Mouse (Mus musculus) Patski (cell line): ENCODE data around the gene Rnf187. TPM values are rescaled to one million over a fixed set of nuclear protein-coding genes. Genes with fewer than 3 reads are reported as not detected.

Experiments used
- ATAC-seq: fragments of 100-300 bp; one replicate; pipeline ENCODE4 v1.8.0; 2021
- CTCF ChIA-PET: fragments of 350-600 bp; sonication (Branson Sonifier 250); formaldehyde crosslinking; loops from one replicate; lab custom pipeline; 2022; ENCODE audit warnings: inconsistent platforms; lab: Charles Lee
- POLR2A ChIA-PET: fragments of 350-600 bp; sonication (Branson Sonifier 250); formaldehyde crosslinking; loops from one replicate; lab custom pipeline; 2022; ENCODE audit warnings: antibody characterized with exemption, inconsistent platforms; lab: Charles Lee
- DNase-seq: peaks from one replicate; pipeline ENCODE4 v3.0.0-alpha.2; 2011; ENCODE audit warnings: low read depth, low spot score
- H3K27me3 ChIP-seq: fragments of 371-371 bp; one replicate; pipeline ENCODE4 v1.5.1; 2021
- CTCF ChIP-seq: fragments of 100-300 bp; IDR thresholded peaks from one replicate; pipeline ENCODE4 v1.5.1; 2021
- in situ Hi-C: fragments of 300-500 bp; cut with MboI; formaldehyde crosslinking; loops from 3 replicates; pipeline ENCODE4 v1.11.1; 2018; ENCODE audit warnings: low pct_unique_long_range_greater_than_20kb, mixed read lengths
- polyA plus RNA-seq: library from polyadenylated mRNA; unstranded; gene quantifications from one replicate; pipeline ENCODE4 v1.2.3, GENCODE M21; 2021

The Rnf187 gene
- polyA plus RNA-seq, 1 experiment from 2014 or later = 252 TPM

GRCm38 (mm10) chr11:58967346-58967745, 28.6 kb upstream of the Rnf187 start:
- POLR2A ChIA-PET = interaction anchor here (0.9 kb wide), 1 partner anchor 11 kb away, joined by 3 read pairs; no protein-coding TSS in a partner anchor
- no peak for TF ChIP-seq CTCF
- in situ Hi-C loops = no loop called here
- no peaks in the 10 kb centered on the region for H3K27me3 ChIP-seq
- no peak for ATAC-seq
- CTCF ChIA-PET = interaction anchor here (0.8 to 1.8 kb wide), 3 partner anchors 10 to 23 kb away, joined by 3 to 8 read pairs (median 5); partner anchors contain the start of gene Trim11
- DNase-seq = no peak

DNA sequence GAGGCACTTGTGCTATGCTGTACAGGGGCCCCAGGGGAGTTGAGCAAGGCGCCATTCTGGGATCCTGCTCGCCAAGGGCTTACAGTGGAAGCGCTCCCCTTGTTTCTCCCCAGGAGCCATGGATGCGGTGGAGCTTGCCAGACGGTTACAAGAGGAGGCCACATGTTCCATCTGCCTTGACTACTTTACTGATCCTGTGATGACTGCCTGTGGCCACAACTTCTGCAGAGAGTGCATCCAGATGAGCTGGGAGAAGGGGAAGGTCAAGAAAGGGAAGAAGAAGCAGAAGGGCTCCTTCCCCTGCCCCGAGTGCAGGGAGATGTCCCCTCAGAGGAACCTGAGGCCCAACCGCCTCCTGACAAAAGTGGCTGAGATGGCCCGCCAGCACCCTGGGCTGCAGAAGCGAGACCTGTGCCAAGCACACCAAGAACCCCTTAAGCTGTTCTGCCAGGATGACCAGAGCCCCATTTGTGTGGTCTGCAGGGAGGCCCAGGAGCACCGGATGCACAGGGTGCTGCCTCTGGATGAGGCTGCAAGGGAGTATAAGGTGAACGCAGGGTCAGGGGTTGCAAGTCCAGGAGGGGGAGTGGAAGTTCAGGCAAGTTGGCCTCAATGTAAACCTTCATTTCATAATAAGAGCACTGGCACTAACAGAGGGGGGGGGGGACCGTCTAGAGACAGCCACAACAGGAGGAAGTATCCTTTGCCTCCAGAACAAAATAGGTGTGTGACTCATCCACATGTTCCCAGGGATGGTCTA, 26.5 kb upstream of the Rnf187 start:
- in situ Hi-C loops = no loop called here
- ChIA-PET POLR2A (no interaction called here), CTCF (no interaction called here)
- ATAC-seq = no peak
- DNase-seq = no peak
- no peak for TF ChIP-seq CTCF
- H3K27me3 ChIP-seq = no peaks in the 10 kb centered on the region

DNA sequence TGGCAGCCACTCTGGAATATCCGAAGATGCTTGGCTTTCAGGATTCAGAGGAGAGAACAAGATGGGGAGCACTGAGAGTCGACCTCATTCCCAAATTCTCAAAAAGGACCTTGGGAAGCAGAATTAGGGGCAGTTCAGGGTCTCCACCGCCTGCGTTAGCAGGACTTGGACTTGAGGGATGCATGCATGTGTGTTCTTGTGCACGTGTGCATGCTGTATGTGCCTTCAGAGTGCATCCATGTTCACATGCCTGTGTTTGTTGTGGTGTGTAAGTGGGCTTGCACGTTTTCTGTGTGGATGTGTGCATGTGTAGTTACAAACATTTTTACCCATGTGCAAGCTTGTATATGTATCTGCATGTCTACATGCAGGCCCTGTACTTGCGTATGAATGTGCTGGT, 25.5 kb upstream of the Rnf187 start:
- ChIA-PET CTCF (no interaction called here), POLR2A (no interaction called here)
- TF ChIP-seq CTCF = no peak
- ATAC-seq (no peak), DNase-seq (no peak)
- H3K27me3 ChIP-seq = no peaks in the 10 kb centered on the region
- in situ Hi-C loops = no loop called here

- ATAC-seq (no peak), DNase-seq (no peak)
- in situ Hi-C loops = no loop called here
- no peaks in the 10 kb centered on the region for H3K27me3 ChIP-seq
- POLR2A ChIA-PET = no interaction called here
- no peak for TF ChIP-seq CTCF
- CTCF ChIA-PET = no interaction called here
Observed at GRCm38 (mm10) chr11:58963543-58963942, 24.8 kb upstream of the Rnf187 start.

- TF ChIP-seq CTCF = no peak
- in situ Hi-C loops = no loop called here
- CTCF ChIA-PET = interaction anchor here (1.2 kb wide), 1 partner anchor 19 kb away, joined by 3 read pairs; no protein-coding TSS in a partner anchor
- DNase-seq (no peak), ATAC-seq (no peak)
- no peaks in the 10 kb centered on the region for H3K27me3 ChIP-seq
- POLR2A ChIA-PET = interaction anchor here (0.6 kb wide), 2 partner anchors 20 to 655 kb away, joined by 3 read pairs; partner anchors contain the start of gene Zfp692
Observed at GRCm38 (mm10) chr11:58961364-58962177, 22.9 kb upstream of the Rnf187 start.

DNA sequence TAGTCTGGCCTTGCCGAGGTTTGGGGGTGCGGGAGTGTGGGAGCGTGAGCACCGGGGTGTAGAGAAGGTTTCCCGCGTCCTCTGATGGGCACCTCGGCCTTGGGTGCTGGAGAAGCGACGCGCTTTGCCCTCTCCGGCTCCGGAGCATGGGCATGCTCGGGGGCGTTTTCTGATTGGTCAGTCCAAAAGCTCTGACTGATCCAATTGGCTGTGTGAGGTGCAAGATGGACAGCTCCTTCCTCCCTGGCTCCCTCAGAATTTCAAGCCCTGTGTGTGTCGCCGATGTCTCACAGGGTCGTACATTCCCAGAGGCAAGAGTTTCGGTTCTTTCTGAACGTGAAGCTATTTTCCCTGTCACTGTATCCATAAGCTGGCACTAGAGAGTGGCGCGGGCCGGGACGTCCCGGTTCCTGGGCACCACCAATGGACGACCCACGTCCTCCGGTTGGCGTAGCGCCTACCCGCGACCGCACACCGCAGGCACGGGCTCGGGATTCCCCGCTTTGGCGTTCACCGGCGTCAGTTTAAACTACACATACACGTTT, 21.3 kb upstream of the Rnf187 start:
- TF ChIP-seq CTCF = no peak
- CTCF ChIA-PET = interaction anchor here (0.8 to 1.3 kb wide), 5 partner anchors 10 to 55 kb away, joined by 3 to 4 read pairs (median 3); partner anchors contain the start of gene Trim11
- POLR2A ChIA-PET = interaction anchor here (0.7 to 1.7 kb wide), 2 partner anchors 9 to 46 kb away, joined by 3 to 4 read pairs; no protein-coding TSS in a partner anchor
- ATAC-seq = peak; percentile 83
- H3K27me3 ChIP-seq = no peaks in the 10 kb centered on the region
- in situ Hi-C loops = no loop called here
- no peak for DNase-seq

GRCm38 (mm10) chr11:58959186-58959825, 20.6 kb upstream of the Rnf187 start:
- ChIA-PET CTCF (interaction anchor here (1.0 to 1.3 kb wide), 4 partner anchors 11 to 32 kb away, joined by 3 to 4 read pairs (median 3); partner anchors contain the start of gene Trim11), POLR2A (interaction anchor here (0.7 to 1.7 kb wide), 2 partner anchors 10 to 45 kb away, joined by 3 to 4 read pairs; no protein-coding TSS in a partner anchor)
- TF ChIP-seq CTCF = no peak
- ATAC-seq (no peak), DNase-seq (no peak)
- in situ Hi-C loops = no loop called here
- no peaks in the 10 kb centered on the region for H3K27me3 ChIP-seq

DNA sequence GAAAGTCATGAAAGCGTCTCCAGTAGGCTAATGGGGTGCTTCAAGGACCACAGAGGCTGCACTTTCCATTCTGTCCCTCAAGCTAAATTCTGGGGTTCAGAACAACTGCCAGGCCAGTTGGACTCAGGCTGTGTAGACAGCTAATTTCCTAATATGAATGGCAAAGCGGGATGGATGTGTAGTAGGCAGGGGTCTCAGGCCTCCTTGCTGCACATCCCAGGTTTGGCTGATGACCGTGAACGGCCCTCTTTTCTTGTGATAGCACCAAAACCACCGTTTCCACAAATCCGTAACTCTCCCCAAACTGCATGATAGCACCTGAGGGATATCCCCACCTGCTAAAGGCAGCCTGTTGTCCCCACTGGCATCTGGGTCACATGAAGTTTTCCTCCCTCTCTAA, 19.8 kb upstream of the Rnf187 start:
- no peak for DNase-seq
- CTCF ChIA-PET = interaction anchor here (1.1 kb wide), 1 partner anchor 31 kb away, joined by 3 read pairs; no protein-coding TSS in a partner anchor
- TF ChIP-seq CTCF = no peak
- in situ Hi-C loops = no loop called here
- no peak for ATAC-seq
- POLR2A ChIA-PET = no interaction called here
- no peaks in the 10 kb centered on the region for H3K27me3 ChIP-seq

DNA sequence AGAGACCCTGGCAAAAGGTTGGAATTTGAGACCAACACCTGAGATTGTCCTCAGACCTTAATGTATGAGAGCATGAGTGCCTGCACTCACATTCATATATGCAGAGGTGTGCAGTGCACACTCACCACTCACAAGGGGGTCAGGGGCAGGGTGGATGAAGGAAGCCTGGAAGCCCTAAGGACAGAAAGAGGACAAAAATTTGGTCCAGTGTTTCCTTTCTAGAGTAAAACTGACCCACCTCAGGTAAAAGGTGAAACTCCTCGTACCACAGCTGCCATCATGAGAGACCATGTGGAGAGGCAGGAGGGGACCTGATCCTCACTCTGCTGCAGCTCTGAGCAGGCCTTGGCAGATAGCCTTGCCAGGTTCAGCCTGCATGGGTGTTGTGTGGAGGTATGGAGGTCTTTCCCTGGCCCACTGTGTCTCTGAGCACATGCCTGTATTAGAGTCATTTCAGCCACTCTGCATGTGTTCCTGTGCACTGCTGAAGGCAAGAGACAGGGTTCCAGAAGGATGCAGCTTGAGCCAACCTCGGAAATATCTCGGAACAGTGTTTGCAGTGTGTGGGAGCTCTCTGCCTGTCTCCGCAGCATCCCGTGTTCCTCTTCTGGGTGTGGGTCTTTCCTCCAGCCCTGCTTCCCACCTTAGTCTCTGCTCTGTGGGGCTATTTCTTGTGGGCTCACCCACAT, 18.7 kb upstream of the Rnf187 start:
- in situ Hi-C loops = no loop called here
- ATAC-seq = no peak
- ChIA-PET POLR2A (interaction anchor here (1.5 kb wide), 1 partner anchor 20 kb away, joined by 4 read pairs; the partner anchor contains the start of gene Trim11), CTCF (interaction anchor here (1.5 kb wide), 1 partner anchor 10 kb away, joined by 5 read pairs; no protein-coding TSS in a partner anchor)
- no peaks in the 10 kb centered on the region for H3K27me3 ChIP-seq
- TF ChIP-seq CTCF = no peak
- no peak for DNase-seq
